Mouse (Mus musculus) megakaryocyte, embryonic 14.5 days (primary cell): ENCODE measurements around the gene Strip2.

Source experiments
- FLI1 ChIP-seq: IDR thresholded peaks from 2 replicates; pipeline ENCODE4 v1.6.1; 2012; ENCODE audit warnings: low read length, inconsistent platforms, mixed read lengths
- GATA1 ChIP-seq: IDR thresholded peaks from 3 replicates; pipeline ENCODE4 v1.6.1; 2012; ENCODE audit warnings: mixed read lengths, low read length, inconsistent platforms, borderline replicate concordance

DNA sequence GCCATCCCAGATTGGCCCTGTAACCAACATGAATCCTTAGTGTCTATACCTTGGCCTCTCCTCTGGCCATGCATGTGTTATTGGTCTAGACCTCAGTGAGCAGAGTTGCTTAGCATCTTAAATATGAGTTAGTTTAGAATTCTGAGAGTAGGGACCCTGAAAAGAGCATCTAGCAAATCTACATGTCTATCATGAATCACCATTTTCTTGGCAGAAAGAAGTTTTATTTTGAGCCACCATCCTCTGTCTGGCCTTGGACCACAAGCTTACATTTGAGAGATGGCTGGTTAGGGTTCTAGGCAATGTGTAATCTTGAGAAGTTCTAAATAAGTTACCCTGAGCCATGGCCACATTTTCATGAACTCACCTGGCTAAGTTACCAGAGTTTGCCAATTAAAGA is 13.3 kb downstream of the Strip2 start:
- no peak for TF ChIP-seq GATA1
- no peak for TF ChIP-seq FLI1
